Mouse (Mus musculus): ENCODE measurements at regions not wholly inside any gene's neighbourhood (a gene's known extent, or its start where the extent isn't known, plus 50 kb on each side); places are given as distances from the start of the nearest gene placed in this dataset.
A peak's percentile ranks its signal among the peaks of the same experiment; 100 is the strongest.

- TF ChIP-seq EP300 (IDR thresholded peaks at IDR 0.05) (no peak), CTCF (IDR thresholded peaks at IDR 0.05) (no peak)
- no peaks in the 10 kb centered on the region for H3K27me3 ChIP-seq (replicated peaks; ENCODE audit: insufficient read depth, low read length)
- H3K9me3 ChIP-seq (ENCODE audit: low read length), result no peaks in the 10 kb centered on the region
- peaks cover 8% of the 10 kb centered on the region; the same call in 1 of the 2 replicates for H3K4me1 ChIP-seq (ENCODE audit: insufficient read depth, low read depth, low read length)
- no peak overlapping the region for H3K9ac ChIP-seq (replicated peaks; ENCODE audit: low read depth)
- H3K4me2 ChIP-seq (replicated peaks; ENCODE audit: low read depth, low read length), result no peak overlapping the region
- H3K27ac ChIP-seq (ENCODE audit: low read length), result no peak overlapping the region
- ATAC-seq, result no peak
- no peaks in the 10 kb centered on the region for H3K36me3 ChIP-seq (ENCODE audit: insufficient read depth, low read length)
- whole genome bisulfite sequencing, result 85% methylated on average over 4 of the region's 4 CpGs
- no peak overlapping the region for H3K4me3 ChIP-seq (ENCODE audit: low read depth, low read length)
- DNase-seq (ENCODE audit: low spot score), result no peak
Measured at GRCm38 (mm10) chr12:32469863-32470262, 91.4 kb downstream of the Ccdc71l start.

DNA sequence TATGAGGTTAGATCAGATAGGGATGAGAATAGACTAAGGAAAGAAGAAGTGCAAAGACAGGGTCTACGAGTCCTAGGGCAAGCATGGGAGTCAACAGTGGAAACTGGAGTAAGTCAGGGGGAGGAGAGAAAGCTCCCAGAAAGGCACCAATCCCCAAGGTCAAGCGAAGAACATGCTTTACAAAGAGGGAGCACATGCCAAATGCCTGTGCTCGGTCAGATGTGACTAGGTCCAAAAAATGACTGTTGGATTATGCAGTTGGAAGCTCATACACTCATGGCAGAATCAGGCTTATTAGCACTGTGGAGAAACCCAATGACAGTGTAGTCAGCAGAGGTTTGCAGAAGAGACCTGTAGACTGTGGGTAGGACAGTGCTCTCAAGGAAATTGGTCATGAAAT, 100.9 kb downstream of the Ccdc71l start:
- Histone ChIP-seq H3K4me2 (replicated peaks; ENCODE audit: low read depth, low read length) (no peak overlapping the region), H3K27ac (ENCODE audit: low read length) (no peak overlapping the region), H3K36me3 (ENCODE audit: insufficient read depth, low read length) (no peaks in the 10 kb centered on the region), H3K9me3 (ENCODE audit: low read length) (no peaks in the 10 kb centered on the region), H3K9ac (replicated peaks; ENCODE audit: low read depth) (no peak overlapping the region), H3K27me3 (replicated peaks; ENCODE audit: insufficient read depth, low read length) (no peaks in the 10 kb centered on the region), H3K4me1 (ENCODE audit: insufficient read depth, low read depth, low read length) (no peaks in the 10 kb centered on the region), H3K4me3 (ENCODE audit: low read depth, low read length) (no peak overlapping the region)
- WGBS, result 86% methylated on average over 3 of the region's 3 CpGs
- ATAC-seq, result no peak
- no peak for TF ChIP-seq CTCF (IDR thresholded peaks at IDR 0.05)
- TF ChIP-seq EP300 (IDR thresholded peaks at IDR 0.05), result no peak
- no peak for DNase-seq (ENCODE audit: low spot score)

GRCm38 (mm10) chr12:32480268-32480667, 101.8 kb downstream of the Ccdc71l start:
- WGBS, result 57% methylated on average over 5 of the region's 5 CpGs
- Histone ChIP-seq H3K9ac (replicated peaks; ENCODE audit: low read depth) (no peak overlapping the region), H3K36me3 (ENCODE audit: insufficient read depth, low read length) (no peaks in the 10 kb centered on the region)

GRCm38 (mm10) chr12:32481051-32481450, 102.5 kb downstream of the Ccdc71l start:
- DNase-seq (ENCODE audit: low spot score) (no peak), ATAC-seq (no peak)
- TF ChIP-seq CTCF (IDR thresholded peaks at IDR 0.05) (no peak), EP300 (IDR thresholded peaks at IDR 0.05) (no peak)
- Histone ChIP-seq H3K4me2 (replicated peaks; ENCODE audit: low read depth, low read length) (no peak overlapping the region), H3K27ac (ENCODE audit: low read length) (no peak overlapping the region), H3K4me1 (ENCODE audit: insufficient read depth, low read depth, low read length) (no peaks in the 10 kb centered on the region), H3K9ac (replicated peaks; ENCODE audit: low read depth) (no peak overlapping the region), H3K4me3 (ENCODE audit: low read depth, low read length) (no peak overlapping the region), H3K27me3 (replicated peaks; ENCODE audit: insufficient read depth, low read length) (no peaks in the 10 kb centered on the region), H3K36me3 (ENCODE audit: insufficient read depth, low read length) (no peaks in the 10 kb centered on the region), H3K9me3 (ENCODE audit: low read length) (no peaks in the 10 kb centered on the region)
- WGBS, result 69% methylated on average over 5 of the region's 5 CpGs

More at GRCm38 (mm10) chr12:32480268-32480667, 101.8 kb downstream of the Ccdc71l start:
- Histone ChIP-seq H3K4me1 (ENCODE audit: insufficient read depth, low read depth, low read length) (no peaks in the 10 kb centered on the region), H3K4me2 (replicated peaks; ENCODE audit: low read depth, low read length) (no peak overlapping the region), H3K4me3 (ENCODE audit: low read depth, low read length) (no peak overlapping the region), H3K9me3 (ENCODE audit: low read length) (no peaks in the 10 kb centered on the region), H3K27me3 (replicated peaks; ENCODE audit: insufficient read depth, low read length) (no peaks in the 10 kb centered on the region), H3K27ac (ENCODE audit: low read length) (no peak overlapping the region)
- no peak for DNase-seq (ENCODE audit: low spot score)
- ATAC-seq, result no peak
- TF ChIP-seq EP300 (IDR thresholded peaks at IDR 0.05) (no peak), CTCF (IDR thresholded peaks at IDR 0.05) (no peak)

GRCm38 (mm10) chr12:32482343-32482742, 103.8 kb downstream of the Ccdc71l start:
- DNase-seq (ENCODE audit: low spot score) (peak; percentile 70), ATAC-seq (peak; percentile 62)
- no peaks in the 10 kb centered on the region for H3K27me3 ChIP-seq (replicated peaks; ENCODE audit: insufficient read depth, low read length)
- no peak overlapping the region for H3K9ac ChIP-seq (replicated peaks; ENCODE audit: low read depth)
- H3K4me1 ChIP-seq (ENCODE audit: insufficient read depth, low read depth, low read length), result no peaks in the 10 kb centered on the region
- H3K27ac ChIP-seq (ENCODE audit: low read length), result no peak overlapping the region
- H3K36me3 ChIP-seq (ENCODE audit: insufficient read depth, low read length), result no peaks in the 10 kb centered on the region
- no peak overlapping the region for H3K4me2 ChIP-seq (replicated peaks; ENCODE audit: low read depth, low read length)
- H3K4me3 ChIP-seq (ENCODE audit: low read depth, low read length), result no peak overlapping the region
- WGBS, result 21% methylated on average over 1 of the region's 1 CpGs
- no peaks in the 10 kb centered on the region for H3K9me3 ChIP-seq (ENCODE audit: low read length)
- TF ChIP-seq CTCF (IDR thresholded peaks at IDR 0.05) (no peak), EP300 (IDR thresholded peaks at IDR 0.05) (no peak)

- Histone ChIP-seq H3K4me1 (ENCODE audit: insufficient read depth, low read depth, low read length) (peaks cover 3% of the 10 kb centered on the region; the same call in 1 of the 2 replicates), H3K4me2 (replicated peaks; ENCODE audit: low read depth, low read length) (no peak overlapping the region), H3K27me3 (replicated peaks; ENCODE audit: insufficient read depth, low read length) (no peaks in the 10 kb centered on the region), H3K36me3 (ENCODE audit: insufficient read depth, low read length) (no peaks in the 10 kb centered on the region), H3K9ac (replicated peaks; ENCODE audit: low read depth) (no peak overlapping the region), H3K9me3 (ENCODE audit: low read length) (no peaks in the 10 kb centered on the region), H3K4me3 (ENCODE audit: low read depth, low read length) (no peak overlapping the region), H3K27ac (ENCODE audit: low read length) (no peak overlapping the region)
- DNase-seq (ENCODE audit: low spot score) (no peak), ATAC-seq (no peak)
- no peak for TF ChIP-seq EP300 (IDR thresholded peaks at IDR 0.05)
- no peak for TF ChIP-seq CTCF (IDR thresholded peaks at IDR 0.05)
Measured at GRCm38 (mm10) chr12:32482777-32483176, 104.3 kb downstream of the Ccdc71l start.

DNA sequence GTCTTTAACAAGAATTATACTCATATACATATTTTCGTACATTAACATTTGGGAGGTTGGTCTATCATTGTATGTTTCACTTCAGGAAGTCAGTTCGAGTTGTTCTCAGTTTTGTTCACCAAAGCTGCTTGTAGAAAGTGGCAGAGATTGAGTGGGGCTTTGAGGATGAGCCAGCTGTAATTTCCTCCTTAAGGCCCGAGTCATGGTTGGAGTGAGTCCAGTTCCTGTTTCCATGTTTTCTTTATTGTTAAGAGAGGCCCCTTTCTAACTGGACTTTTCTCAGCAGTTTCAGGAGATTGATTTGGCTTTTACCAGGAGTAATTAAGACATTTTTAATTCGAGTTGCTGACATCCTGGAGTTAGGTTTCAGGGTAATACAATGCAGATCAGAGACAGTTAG, 107.7 kb downstream of the Ccdc71l start:
- H3K4me2 ChIP-seq (replicated peaks; ENCODE audit: low read depth, low read length), result no peak overlapping the region
- DNase-seq (ENCODE audit: low spot score), result peak; percentile 19
- H3K36me3 ChIP-seq (ENCODE audit: insufficient read depth, low read length), result no peaks in the 10 kb centered on the region
- 0 out of 2 replicates have a peak, but pooled peaks have one; percentile 23 for ATAC-seq
- WGBS, result 27% methylated on average over 4 of the region's 4 CpGs
- H3K9ac ChIP-seq (replicated peaks; ENCODE audit: low read depth), result no peak overlapping the region
- TF ChIP-seq CTCF (IDR thresholded peaks at IDR 0.05), result no peak
- peak; percentile 26; the same call in 1 of the 2 replicates for TF ChIP-seq EP300 (IDR thresholded peaks at IDR 0.05)
- no peak overlapping the region for H3K27ac ChIP-seq (ENCODE audit: low read length)
- H3K4me1 ChIP-seq (ENCODE audit: insufficient read depth, low read depth, low read length), result peaks cover 5% of the 10 kb centered on the region; the same call in 1 of the 2 replicates
- no peaks in the 10 kb centered on the region for H3K27me3 ChIP-seq (replicated peaks; ENCODE audit: insufficient read depth, low read length)
- no peak overlapping the region for H3K4me3 ChIP-seq (ENCODE audit: low read depth, low read length)
- no peaks in the 10 kb centered on the region for H3K9me3 ChIP-seq (ENCODE audit: low read length)
